Mouse (Mus musculus): ENCODE measurements around the gene Gm20431. TPM values are rescaled to one million over a fixed set of nuclear protein-coding genes. Genes with fewer than 3 reads are reported as not detected.
A peak's percentile ranks its signal among the peaks of the same experiment; 100 is the strongest.

Gm20431 gene
- polyA plus RNA-seq, 1 experiment from 2014 or later, result 5.2 TPM

GRCm38 (mm10) chr2:167629665-167630209, 31.6 kb downstream of the Gm20431 start:
- Histone ChIP-seq H3K36me3 (replicated peaks; ENCODE audit: control insufficient read depth, insufficient read depth, low read depth, low read length) (peaks cover 4% of the 10 kb centered on the region; the same call in 1 of the 2 replicates), H3K9ac (replicated peaks; ENCODE audit: low read length) (peak overlapping the region; percentile 39), H3K9me3 (replicated peaks; ENCODE audit: control insufficient read depth, low read length) (no peaks in the 10 kb centered on the region), H3K4me3 (ENCODE audit: low read depth, low read length) (no peak overlapping the region), H3K27me3 (ENCODE audit: control insufficient read depth, insufficient read depth, low read length) (no peaks in the 10 kb centered on the region), H3K27ac (replicated peaks; ENCODE audit: low read depth, low read length) (no peak overlapping the region), H3K4me1 (ENCODE audit: control insufficient read depth, insufficient read depth, low read length) (peaks cover 6% of the 10 kb centered on the region), H3K4me2 (ENCODE audit: low read depth, low read length) (no peak overlapping the region; the same call in 1 of the 2 replicates)
- DNase-seq (ENCODE audit: low spot score), result no peak
- no peak for ATAC-seq (replicated peaks; ENCODE audit: insufficient number of reproducible peaks, low FRiP score, low TSS enrichment, low read depth)
- WGBS, result 75% methylated on average over 11 of the region's 11 CpGs

GRCm38 (mm10) chr2:167628872-167629271, 32.4 kb downstream of the Gm20431 start:
- Histone ChIP-seq H3K4me3 (ENCODE audit: low read depth, low read length) (no peak overlapping the region), H3K9ac (replicated peaks; ENCODE audit: low read length) (no peak overlapping the region), H3K27ac (replicated peaks; ENCODE audit: low read depth, low read length) (no peak overlapping the region; the same call in 1 of the 2 replicates), H3K4me1 (ENCODE audit: control insufficient read depth, insufficient read depth, low read length) (peaks cover 6% of the 10 kb centered on the region), H3K27me3 (ENCODE audit: control insufficient read depth, insufficient read depth, low read length) (no peaks in the 10 kb centered on the region), H3K36me3 (replicated peaks; ENCODE audit: control insufficient read depth, insufficient read depth, low read depth, low read length) (peaks cover 4% of the 10 kb centered on the region; the same call in 1 of the 2 replicates), H3K4me2 (ENCODE audit: low read depth, low read length) (no peak overlapping the region), H3K9me3 (replicated peaks; ENCODE audit: control insufficient read depth, low read length) (no peaks in the 10 kb centered on the region)
- no peak for DNase-seq (ENCODE audit: low spot score)
- 73% methylated on average over 4 of the region's 4 CpGs for WGBS
- no peak for ATAC-seq (replicated peaks; ENCODE audit: insufficient number of reproducible peaks, low FRiP score, low TSS enrichment, low read depth)

- Histone ChIP-seq H3K36me3 (replicated peaks; ENCODE audit: control insufficient read depth, insufficient read depth, low read depth, low read length) (peaks cover 4% of the 10 kb centered on the region; the same call in 1 of the 2 replicates), H3K9ac (replicated peaks; ENCODE audit: low read length) (no peak overlapping the region), H3K9me3 (replicated peaks; ENCODE audit: control insufficient read depth, low read length) (no peaks in the 10 kb centered on the region), H3K4me3 (ENCODE audit: low read depth, low read length) (no peak overlapping the region), H3K4me1 (ENCODE audit: control insufficient read depth, insufficient read depth, low read length) (peaks cover 6% of the 10 kb centered on the region), H3K27me3 (ENCODE audit: control insufficient read depth, insufficient read depth, low read length) (no peaks in the 10 kb centered on the region), H3K27ac (replicated peaks; ENCODE audit: low read depth, low read length) (no peak overlapping the region), H3K4me2 (ENCODE audit: low read depth, low read length) (no peak overlapping the region)
- DNase-seq (ENCODE audit: low spot score) (no peak), ATAC-seq (replicated peaks; ENCODE audit: insufficient number of reproducible peaks, low FRiP score, low TSS enrichment, low read depth) (no peak)
- 89% methylated on average over 7 of the region's 7 CpGs for WGBS
These were observed 34.3 kb downstream of the Gm20431 start for GRCm38 (mm10) chr2:167627019-167627418.

GRCm38 (mm10) chr2:167625670-167626069, 35.6 kb downstream of the Gm20431 start:
- WGBS, result 51% methylated on average over 2 of the region's 2 CpGs
- no peak for DNase-seq (ENCODE audit: low spot score)
- Histone ChIP-seq H3K9me3 (replicated peaks; ENCODE audit: control insufficient read depth, low read length) (no peaks in the 10 kb centered on the region), H3K27ac (replicated peaks; ENCODE audit: low read depth, low read length) (no peak overlapping the region), H3K36me3 (replicated peaks; ENCODE audit: control insufficient read depth, insufficient read depth, low read depth, low read length) (peaks cover 4% of the 10 kb centered on the region; the same call in 1 of the 2 replicates), H3K27me3 (ENCODE audit: control insufficient read depth, insufficient read depth, low read length) (no peaks in the 10 kb centered on the region), H3K4me3 (ENCODE audit: low read depth, low read length) (no peak overlapping the region), H3K4me1 (ENCODE audit: control insufficient read depth, insufficient read depth, low read length) (peaks cover 3% of the 10 kb centered on the region), H3K4me2 (ENCODE audit: low read depth, low read length) (no peak overlapping the region), H3K9ac (replicated peaks; ENCODE audit: low read length) (no peak overlapping the region; the same call in 1 of the 2 replicates)
- ATAC-seq (replicated peaks; ENCODE audit: insufficient number of reproducible peaks, low FRiP score, low TSS enrichment, low read depth), result no peak

GRCm38 (mm10) chr2:167624368-167625075, 36.8 kb downstream of the Gm20431 start:
- no peak for ATAC-seq (replicated peaks; ENCODE audit: insufficient number of reproducible peaks, low FRiP score, low TSS enrichment, low read depth)
- no peaks in the 10 kb centered on the region for H3K4me1 ChIP-seq (ENCODE audit: control insufficient read depth, insufficient read depth, low read length)
- no peak for DNase-seq (ENCODE audit: low spot score)
- no peak overlapping the region for H3K4me3 ChIP-seq (ENCODE audit: low read depth, low read length)
- H3K9me3 ChIP-seq (replicated peaks; ENCODE audit: control insufficient read depth, low read length), result no peaks in the 10 kb centered on the region
- no peak overlapping the region for H3K9ac ChIP-seq (replicated peaks; ENCODE audit: low read length)
- WGBS, result 91% methylated on average over 6 of the region's 6 CpGs
- no peak overlapping the region for H3K27ac ChIP-seq (replicated peaks; ENCODE audit: low read depth, low read length)
- peaks cover 4% of the 10 kb centered on the region; the same call in 1 of the 2 replicates for H3K36me3 ChIP-seq (replicated peaks; ENCODE audit: control insufficient read depth, insufficient read depth, low read depth, low read length)
- H3K27me3 ChIP-seq (ENCODE audit: control insufficient read depth, insufficient read depth, low read length), result no peaks in the 10 kb centered on the region
- no peak overlapping the region for H3K4me2 ChIP-seq (ENCODE audit: low read depth, low read length)

- Histone ChIP-seq H3K4me2 (ENCODE audit: low read depth, low read length) (no peak overlapping the region), H3K36me3 (replicated peaks; ENCODE audit: control insufficient read depth, insufficient read depth, low read depth, low read length) (peaks cover 4% of the 10 kb centered on the region; the same call in 1 of the 2 replicates)
- no peak for DNase-seq (ENCODE audit: low spot score)
These were observed 38.3 kb downstream of the Gm20431 start for GRCm38 (mm10) chr2:167622965-167623364.

GRCm38 (mm10) chr2:167622352-167622751, 38.9 kb downstream of the Gm20431 start:
- DNase-seq (ENCODE audit: low spot score), result no peak
- ATAC-seq (replicated peaks; ENCODE audit: insufficient number of reproducible peaks, low FRiP score, low TSS enrichment, low read depth), result no peak
- Histone ChIP-seq H3K27ac (replicated peaks; ENCODE audit: low read depth, low read length) (no peak overlapping the region), H3K27me3 (ENCODE audit: control insufficient read depth, insufficient read depth, low read length) (no peaks in the 10 kb centered on the region), H3K4me1 (ENCODE audit: control insufficient read depth, insufficient read depth, low read length) (no peaks in the 10 kb centered on the region; the same call in 1 of the 2 replicates), H3K9ac (replicated peaks; ENCODE audit: low read length) (no peak overlapping the region), H3K4me3 (ENCODE audit: low read depth, low read length) (no peak overlapping the region), H3K36me3 (replicated peaks; ENCODE audit: control insufficient read depth, insufficient read depth, low read depth, low read length) (peaks cover 4% of the 10 kb centered on the region; the same call in 1 of the 2 replicates), H3K9me3 (replicated peaks; ENCODE audit: control insufficient read depth, low read length) (no peaks in the 10 kb centered on the region), H3K4me2 (ENCODE audit: low read depth, low read length) (no peak overlapping the region)
- WGBS, result 87% methylated on average over 13 of the region's 13 CpGs

More at GRCm38 (mm10) chr2:167622965-167623364, 38.3 kb downstream of the Gm20431 start:
- no peak for ATAC-seq (replicated peaks; ENCODE audit: insufficient number of reproducible peaks, low FRiP score, low TSS enrichment, low read depth)
- H3K9ac ChIP-seq (replicated peaks; ENCODE audit: low read length), result no peak overlapping the region
- no peaks in the 10 kb centered on the region for H3K27me3 ChIP-seq (ENCODE audit: control insufficient read depth, insufficient read depth, low read length)
- WGBS, result 89% methylated on average over 5 of the region's 5 CpGs
- no peak overlapping the region for H3K27ac ChIP-seq (replicated peaks; ENCODE audit: low read depth, low read length)
- H3K9me3 ChIP-seq (replicated peaks; ENCODE audit: control insufficient read depth, low read length), result no peaks in the 10 kb centered on the region
- H3K4me3 ChIP-seq (ENCODE audit: low read depth, low read length), result no peak overlapping the region
- no peaks in the 10 kb centered on the region; the same call in 1 of the 2 replicates for H3K4me1 ChIP-seq (ENCODE audit: control insufficient read depth, insufficient read depth, low read length)

All from embryonic facial prominence, embryonic 11.5 days (tissue).